Mouse (Mus musculus): ENCODE results near the gene Brwd1.
"Not testable (repeated sequence)": the region's sequence is repeated elsewhere in the genome, so short reads cannot be mapped to it uniquely, and the experiment has no call there.

Gene Brwd1

GRCm38 (mm10) chr16:96081331-96081730, 995 bp downstream of the Brwd1 start:
- peak; percentile 91 for DNase-seq (ENCODE audit: low read depth, low spot score)

GRCm38 (mm10) chr16:96080524-96080923, 1.8 kb downstream of the Brwd1 start:
- DNase-seq (ENCODE audit: low read depth, low spot score) = no peak

- DNase-seq (ENCODE audit: low read depth, low spot score) = no peak
Measured at GRCm38 (mm10) chr16:96068364-96068763, 14.0 kb downstream of the Brwd1 start.

- no peak for DNase-seq (ENCODE audit: low read depth, low spot score)
Measured at GRCm38 (mm10) chr16:96066174-96066573, 16.2 kb downstream of the Brwd1 start.

- no peak for DNase-seq (ENCODE audit: low read depth, low spot score)
Measured at GRCm38 (mm10) chr16:96064649-96065048, 17.7 kb downstream of the Brwd1 start.

GRCm38 (mm10) chr16:96044096-96044495, 38.2 kb downstream of the Brwd1 start:
- peak; percentile 61 for DNase-seq (ENCODE audit: low read depth, low spot score)

- DNase-seq (ENCODE audit: low read depth, low spot score) = no peak
Measured at GRCm38 (mm10) chr16:96040691-96041090, 41.6 kb downstream of the Brwd1 start.

- no peak for DNase-seq (ENCODE audit: low read depth, low spot score)
Measured at GRCm38 (mm10) chr16:96039538-96039937, 42.8 kb downstream of the Brwd1 start.

- peak; percentile 31 for DNase-seq (ENCODE audit: low read depth, low spot score)
Measured at GRCm38 (mm10) chr16:96034473-96034872, 47.9 kb downstream of the Brwd1 start.

- DNase-seq (ENCODE audit: low read depth, low spot score) = no peak
Measured at GRCm38 (mm10) chr16:96032368-96033043, 49.8 kb downstream of the Brwd1 start.

- no peak for DNase-seq (ENCODE audit: low read depth, low spot score)
Measured at GRCm38 (mm10) chr16:96030476-96031102, 51.7 kb downstream of the Brwd1 start.

GRCm38 (mm10) chr16:96026256-96026655, 56.1 kb downstream of the Brwd1 start:
- DNase-seq (ENCODE audit: low read depth, low spot score) = no peak

GRCm38 (mm10) chr16:96025244-96025643, 57.1 kb downstream of the Brwd1 start:
- DNase-seq (ENCODE audit: low read depth, low spot score) = no peak

GRCm38 (mm10) chr16:96021045-96021444, 61.3 kb downstream of the Brwd1 start:
- DNase-seq (ENCODE audit: low read depth, low spot score) = no peak

GRCm38 (mm10) chr16:96009124-96009523, 73.2 kb downstream of the Brwd1 start:
- not testable (repeated sequence) for DNase-seq (ENCODE audit: low read depth, low spot score)

GRCm38 (mm10) chr16:96004278-96004677, 78.0 kb downstream of the Brwd1 start:
- DNase-seq (ENCODE audit: low read depth, low spot score) = not testable (repeated sequence)

- DNase-seq (ENCODE audit: low read depth, low spot score) = no peak
Measured at GRCm38 (mm10) chr16:95999291-95999690, 83.0 kb downstream of the Brwd1 start.

GRCm38 (mm10) chr16:95996156-95996555, 86.2 kb downstream of the Brwd1 start:
- DNase-seq (ENCODE audit: low read depth, low spot score) = no peak

- DNase-seq (ENCODE audit: low read depth, low spot score) = not testable (repeated sequence)
Measured at GRCm38 (mm10) chr16:95994576-95994975, 87.8 kb downstream of the Brwd1 start.

GRCm38 (mm10) chr16:95992596-95992995, 89.7 kb downstream of the Brwd1 start:
- DNase-seq (ENCODE audit: low read depth, low spot score) = no peak

- DNase-seq (ENCODE audit: low read depth, low spot score) = peak; percentile 30
Measured at GRCm38 (mm10) chr16:95991122-95991900, 91.0 kb downstream of the Brwd1 start.

- peak; percentile 98 for DNase-seq (ENCODE audit: low read depth, low spot score)
Measured at GRCm38 (mm10) chr16:95990462-95991121, 91.7 kb downstream of the Brwd1 start, which contains the start of gene Psmg1. TSS of gene Psmg1 (minus strand) at chr16:95990960.

Data from mesoderm, embryonic 11.5 days (tissue).